Mouse (Mus musculus) MEL (cell line): ENCODE measurements around the gene Hist1h1t. TPM values are rescaled to one million over a fixed set of nuclear protein-coding genes. Genes with fewer than 3 reads are reported as not detected.

Experiments used
- DNase-seq: peaks from one replicate; pipeline ENCODE4 v3.0.0; 2011; ENCODE audit warnings: low read depth, low spot score
- H3K27ac ChIP-seq: 2 replicates; pipeline ENCODE4 v1.5.1; 2012; ENCODE audit warnings: low read depth, mild to moderate bottlenecking, control low read depth, low read length, moderate library complexity; ENCODE audit not compliant: control insufficient read depth
- H3K27me3 ChIP-seq, 2 experiments: fragments of 150-350 bp in 1 of 2; sonication (generic) in 1 of 2; 2 replicates each; pipeline ENCODE4 v1.6.1; 2012; ENCODE audit warnings: low read length in 2 of 2, mild to moderate bottlenecking in 2 of 2, improper control_type of control experiment in 1 of 2, moderate library complexity in 1 of 2; ENCODE audit not compliant: insufficient read depth in 2 of 2, control insufficient read depth in 1 of 2
- H3K36me3 ChIP-seq, 2 experiments: 2 replicates each; pipeline ENCODE4 v1.6.1; 2012 to 2014; ENCODE audit warnings: low read length in 2 of 2, improper control_type of control experiment in 1 of 2, inconsistent platforms in 1 of 2, mild to moderate bottlenecking in 1 of 2; ENCODE audit not compliant: insufficient read depth in 2 of 2, control insufficient read depth in 1 of 2
- H3K4me1 ChIP-seq, 2 experiments: fragments of 150-350 bp in 1 of 2; sonication (generic) in 1 of 2; 2 replicates each; pipeline ENCODE4 v1.6.1; 2012; ENCODE audit warnings: low read length in 2 of 2, improper control_type of control experiment in 1 of 2, mild to moderate bottlenecking in 1 of 2; ENCODE audit not compliant: insufficient read depth in 2 of 2, control insufficient read depth in 1 of 2
- H3K4me3 ChIP-seq, 2 experiments: fragments of 150-350 bp in 1 of 2; sonication (generic) in 1 of 2; 2 replicates each; pipeline ENCODE4 v1.5.1; 2012; ENCODE audit warnings: low read depth in 2 of 2, low read length in 2 of 2, mild to moderate bottlenecking in 2 of 2, moderate library complexity in 2 of 2, control low read depth in 1 of 2, improper control_type of control experiment in 1 of 2; ENCODE audit not compliant: control insufficient read depth in 1 of 2, insufficient read depth in 1 of 2
- H3K79me2 ChIP-seq: 2 replicates; pipeline ENCODE4 v1.6.1; 2012; ENCODE audit warnings: mild to moderate bottlenecking, low read length, moderate library complexity; ENCODE audit not compliant: control insufficient read depth, poor library complexity, insufficient read depth
- H3K9ac ChIP-seq: 2 replicates; pipeline ENCODE4 v1.6.1; 2012; ENCODE audit warnings: low read depth, mild to moderate bottlenecking, control low read depth, low read length, moderate library complexity; ENCODE audit not compliant: control insufficient read depth, poor library complexity, severe bottlenecking
- H3K9me3 ChIP-seq: fragments of 150-350 bp; sonication (generic); replicated peaks from 2 replicates; pipeline ENCODE4 v1.6.1; 2012; ENCODE audit warnings: mild to moderate bottlenecking, low read length, improper control_type of control experiment, moderate library complexity; ENCODE audit not compliant: insufficient read depth
- CHD2 ChIP-seq: IDR thresholded peaks from 2 replicates; pipeline ENCODE4 v1.6.1; 2011; ENCODE audit warnings: low read length, improper control_type of control experiment
- CTCF ChIP-seq, 3 experiments: IDR thresholded peaks in 2 of 3; conservative IDR thresholded peaks in 1 of 3; 2 replicates each; pipeline ENCODE4 v1.5.1; 2011 to 2012; ENCODE audit warnings: low read length in 3 of 3, low read depth in 2 of 3, mild to moderate bottlenecking in 2 of 3, improper control_type of control experiment in 1 of 3, inconsistent platforms in 1 of 3, mixed read lengths in 1 of 3, moderate library complexity in 1 of 3; ENCODE audit not compliant: control insufficient read depth in 1 of 3, insufficient read depth in 1 of 3, poor library complexity in 1 of 3, severe bottlenecking in 1 of 3
- E2F4 ChIP-seq: IDR thresholded peaks from 2 replicates; pipeline ENCODE4 v1.6.1; 2011; ENCODE audit warnings: low read depth, low read length, improper control_type of control experiment, borderline replicate concordance
- ETS1 ChIP-seq: IDR thresholded peaks from 2 replicates; pipeline ENCODE4 v1.6.1; 2012; ENCODE audit warnings: low read depth, mild to moderate bottlenecking, inconsistent platforms, low read length, improper control_type of control experiment, moderate library complexity
- GABPA ChIP-seq: IDR thresholded peaks from 2 replicates; pipeline ENCODE4 v1.6.1; 2012; ENCODE audit warnings: low read depth, mild to moderate bottlenecking, inconsistent platforms, low read length, improper control_type of control experiment, moderate library complexity
- GATA1 ChIP-seq: IDR thresholded peaks from 2 replicates; pipeline ENCODE4 v1.6.1; 2011; ENCODE audit warnings: low read depth, low read length, improper control_type of control experiment
- HCFC1 ChIP-seq: IDR thresholded peaks from 2 replicates; pipeline ENCODE4 v1.6.1; 2012; ENCODE audit warnings: low read depth, mild to moderate bottlenecking, inconsistent platforms, low read length, improper control_type of control experiment, moderate library complexity
- JUND ChIP-seq: IDR thresholded peaks from 2 replicates; pipeline ENCODE4 v1.6.1; 2011; ENCODE audit warnings: low read depth, mild to moderate bottlenecking, improper control_type of control experiment, low read length
- KAT2A ChIP-seq: conservative IDR thresholded peaks from 2 replicates; pipeline ENCODE4 v1.6.1; 2012; ENCODE audit warnings: low read depth, low read length, improper control_type of control experiment, inconsistent platforms
- MAFK ChIP-seq: IDR thresholded peaks from 2 replicates; pipeline ENCODE4 v1.6.1; 2011; ENCODE audit warnings: low read depth, mild to moderate bottlenecking, low read length, improper control_type of control experiment, borderline replicate concordance
- MEF2A ChIP-seq: IDR thresholded peaks from 2 replicates; pipeline ENCODE4 v1.6.1; 2014; ENCODE audit warnings: low read depth, mild to moderate bottlenecking, inconsistent platforms, low read length, improper control_type of control experiment; ENCODE audit not compliant: poor library complexity, insufficient replicate concordance, severe bottlenecking; ENCODE audit errors: extremely low read depth
- MYB ChIP-seq: IDR thresholded peaks from 2 replicates; pipeline ENCODE4 v1.6.1; 2011; ENCODE audit warnings: mild to moderate bottlenecking, low read depth, low read length, improper control_type of control experiment
- MYC ChIP-seq: IDR thresholded peaks from 2 replicates; pipeline ENCODE4 v1.6.1; 2011; ENCODE audit warnings: low read depth, mild to moderate bottlenecking, low read length, improper control_type of control experiment, moderate library complexity
- NELFE ChIP-seq: IDR thresholded peaks from 2 replicates; pipeline ENCODE4 v1.6.1; 2011; ENCODE audit warnings: low read depth, low read length, improper control_type of control experiment
- NRF1 ChIP-seq: IDR thresholded peaks from 2 replicates; pipeline ENCODE4 v1.6.1; 2014; ENCODE audit warnings: low read depth, mild to moderate bottlenecking, inconsistent platforms, low read length, improper control_type of control experiment, moderate library complexity; ENCODE audit not compliant: poor library complexity, insufficient read depth, severe bottlenecking
- POLR2AphosphoS5 ChIP-seq: IDR thresholded peaks from 2 replicates; pipeline ENCODE4 v1.6.1; 2012; ENCODE audit warnings: low read depth, borderline replicate concordance, mild to moderate bottlenecking, inconsistent platforms, low read length, moderate library complexity, mixed read lengths
- RCOR1 ChIP-seq: IDR thresholded peaks from 2 replicates; pipeline ENCODE4 v1.6.1; 2012; ENCODE audit warnings: low read depth, mild to moderate bottlenecking, inconsistent platforms, low read length, improper control_type of control experiment
- TBP ChIP-seq: IDR thresholded peaks from 2 replicates; pipeline ENCODE4 v1.8.0; 2011; ENCODE audit warnings: low read depth, low read length, improper control_type of control experiment
- TCF12 ChIP-seq: IDR thresholded peaks from 2 replicates; pipeline ENCODE4 v1.6.1; 2014; ENCODE audit warnings: low read depth, mild to moderate bottlenecking, inconsistent platforms, low read length, improper control_type of control experiment, moderate library complexity
- USF1 ChIP-seq: IDR thresholded peaks from 2 replicates; pipeline ENCODE4 v1.6.1; 2014; ENCODE audit warnings: low read depth, mild to moderate bottlenecking, inconsistent platforms, low read length, improper control_type of control experiment, moderate library complexity
- USF2 ChIP-seq, 2 experiments: IDR thresholded peaks; 2 replicates each; pipeline ENCODE4 v1.6.1; 2011 to 2012; ENCODE audit warnings: improper control_type of control experiment in 2 of 2, low read length in 2 of 2, borderline replicate concordance in 1 of 2, inconsistent platforms in 1 of 2, low read depth in 1 of 2, mild to moderate bottlenecking in 1 of 2; ENCODE audit not compliant: insufficient read depth in 1 of 2
- ZKSCAN1 ChIP-seq: IDR thresholded peaks from 2 replicates; pipeline ENCODE4 v1.6.1; 2012; ENCODE audit warnings: low read depth, mild to moderate bottlenecking, inconsistent platforms, low read length, improper control_type of control experiment, moderate library complexity
- ZMIZ1 ChIP-seq: IDR thresholded peaks from 2 replicates; pipeline ENCODE4 v1.6.1; 2012; ENCODE audit warnings: low read depth, mild to moderate bottlenecking, inconsistent platforms, low read length, improper control_type of control experiment, moderate library complexity
- ZNF384 ChIP-seq: IDR thresholded peaks from 2 replicates; pipeline ENCODE4 v1.6.1; 2012; ENCODE audit warnings: low read depth, mild to moderate bottlenecking, inconsistent platforms, low read length, improper control_type of control experiment
- polyA plus RNA-seq, 2 experiments: library from polyadenylated mRNA; stranded (reverse) in 1 of 2; unstranded in 1 of 2; fragments of >175 nt in 1 of 2; fragments of >200 nt in 1 of 2; gene quantifications; 2 replicates each; pipeline versions ENCODE4 v1.2.1 to v1.2.4; 2012; ENCODE audit warnings: low replicate concordance in 2 of 2, low read depth in 1 of 2; ENCODE audit not compliant: insufficient read length in 2 of 2, insufficient read depth in 1 of 2, missing spikeins in 1 of 2
- total RNA-seq: library from RNA; depleted of rRNA; stranded (reverse); fragments of 300-350 nt; gene quantifications from 2 replicates; pipeline ENCODE4 v1.2.3, GENCODE M21; 2012

The Hist1h1t gene
- total and polyA plus RNA-seq, 3 experiments = 2.7 TPM; not detected in 2

GRCm38 (mm10) chr13:23729192-23729525 is 33.5 kb downstream of the Hist1h1t start:
- TF ChIP-seq CTCF (IDR thresholded peaks at IDR 0.05 in 2 of 3, conservative IDR thresholded peaks at IDR 0.05 in 1 of 3; ENCODE audit: control insufficient read depth in 1 of 3, insufficient read depth in 1 of 3, low read depth in 2 of 3, low read length in 3 of 3, poor library complexity in 1 of 3, severe bottlenecking in 1 of 3) (no peak), MYC (no peak), RCOR1 (no peak), ZMIZ1 (no peak), HCFC1 (no peak), JUND (no peak), E2F4 (no peak), MEF2A (no peak), GABPA (no peak)

GRCm38 (mm10) chr13:23729706-23730105 is 34.1 kb downstream of the Hist1h1t start:
- H3K9me3 ChIP-seq = no peaks in the 10 kb centered on the region
- H3K4me1 ChIP-seq = peaks cover 3 to 11% of the 10 kb centered on the region in 2 experiments
- H3K27me3 ChIP-seq = no peaks in the 10 kb centered on the region
- H3K9ac ChIP-seq = no peak overlapping the region
- no peak for TF ChIP-seq TCF12
- no peak for TF ChIP-seq NRF1
- TF ChIP-seq NELFE = no peak
- TF ChIP-seq ETS1 = no peak
- no peak for TF ChIP-seq ZMIZ1
- no peak overlapping the region for H3K27ac ChIP-seq
- no peak overlapping the region for H3K4me3 ChIP-seq
- no peak for DNase-seq
- H3K79me2 ChIP-seq = no peaks in the 10 kb centered on the region
- H3K36me3 ChIP-seq = peaks cover 0 to 9% of the 10 kb centered on the region in 2 experiments; a peak in 2 of 4 replicates

More at GRCm38 (mm10) chr13:23729192-23729525, 33.5 kb downstream of the Hist1h1t start:
- no peak overlapping the region for H3K27ac ChIP-seq
- no peaks in the 10 kb centered on the region for H3K27me3 ChIP-seq
- H3K9ac ChIP-seq = no peak overlapping the region
- peaks cover 0 to 9% of the 10 kb centered on the region in 2 experiments; a peak in 2 of 4 replicates for H3K36me3 ChIP-seq
- H3K9me3 ChIP-seq = no peaks in the 10 kb centered on the region
- no peak overlapping the region for H3K4me3 ChIP-seq
- H3K4me1 ChIP-seq = peaks cover 3 to 9% of the 10 kb centered on the region in 2 experiments
- no peak for DNase-seq
- no peaks in the 10 kb centered on the region for H3K79me2 ChIP-seq

GRCm38 (mm10) chr13:23730479-23730878 is 34.9 kb downstream of the Hist1h1t start:
- Histone ChIP-seq H3K9me3 (no peaks in the 10 kb centered on the region), H3K79me2 (no peaks in the 10 kb centered on the region), H3K4me3 (no peak overlapping the region), H3K9ac (no peak overlapping the region), H3K36me3 (peaks cover 0 to 2% of the 10 kb centered on the region in 2 experiments; a peak in 2 of 4 replicates), H3K4me1 (peaks cover 0 to 5% of the 10 kb centered on the region in 2 experiments; a peak in 2 of 4 replicates), H3K27me3 (no peaks in the 10 kb centered on the region), H3K27ac (no peak overlapping the region)
- no peak for DNase-seq
- TF ChIP-seq JUND (no peak), USF1 (no peak), CHD2 (no peak), MYB (no peak), TBP (no peak), POLR2AphosphoS5 (no peak), GABPA (no peak), GATA1 (no peak), NELFE (no peak), MYC (no peak), USF2 (IDR thresholded peaks at IDR 0.05; ENCODE audit: borderline replicate concordance in 1 of 2, insufficient read depth in 1 of 2, low read depth in 1 of 2, low read length in 2 of 2) (no peak), HCFC1 (no peak), E2F4 (no peak), ZKSCAN1 (no peak), KAT2A (no peak), NRF1 (no peak), MEF2A (no peak), ZNF384 (no peak), MAFK (no peak)
